In genomic region chr12:76324679-76325431, GRCm38 (mm10) we compare ENCODE assay signal across 8 mouse cellular contexts. TPM values are rescaled to one million over a fixed set of nuclear protein-coding genes. Genes with fewer than 3 reads are reported as not detected.
DNase-seq lines count a peak whose midpoint lies in the region; ATAC-seq and TF ChIP-seq lines count a peak whose summit lies in the region.

TSS of gene Akap5 (plus strand) at chr12:76324891.

- no peaks in the 10 kb centered on the region for H3K9me3 ChIP-seq in kidney, embryonic 16.5 days (ENCODE audit: low read length)
- H3K9me3 ChIP-seq in intestine, embryonic 16.5 days (ENCODE audit: control insufficient read depth, low read length), result no peaks in the 10 kb centered on the region
- H3K9me3 ChIP-seq in liver, embryonic 13.5 days (replicated peaks), result no peaks in the 10 kb centered on the region
- H3K9me3 ChIP-seq in neural tube, embryonic 11.5 days (ENCODE audit: control insufficient read depth, low read length), result no peaks in the 10 kb centered on the region

- TF ChIP-seq CTCF in cortical plate, adult 2 months (IDR thresholded peaks at IDR 0.05; ENCODE audit: extremely low read depth, insufficient read depth, low read length), result no peak
- TF ChIP-seq CTCF in testis, adult 2 months (IDR thresholded peaks at IDR 0.05; ENCODE audit: control insufficient read depth, insufficient read depth, insufficient replicate concordance, low read depth, low read length), result no peak

- no peaks in the 10 kb centered on the region for H3K27me3 ChIP-seq in kidney, embryonic 16.5 days (ENCODE audit: insufficient read depth, low read length)
- no peaks in the 10 kb centered on the region for H3K27me3 ChIP-seq in intestine, embryonic 16.5 days (replicated peaks; ENCODE audit: control insufficient read depth, insufficient read depth, low read length)
- H3K27me3 ChIP-seq in liver, embryonic 13.5 days, result peaks cover 18% of the 10 kb centered on the region
- 0 out of 2 replicates have a peak, but pooled peaks cover 3% of the 10 kb centered on the region for H3K27me3 ChIP-seq in neural tube, embryonic 11.5 days (ENCODE audit: control insufficient read depth, insufficient read depth, low read length)
- no peaks in the 10 kb centered on the region for H3K27me3 ChIP-seq in testis, adult 2 months (ENCODE audit: control insufficient read depth, insufficient read depth, low read length)

- peak; percentile 59; the same call in 1 of the 2 replicates for TF ChIP-seq POLR2A in cortical plate, adult 2 months (IDR thresholded peaks at IDR 0.05; ENCODE audit: extremely low read depth, insufficient read depth, low read length)
- no peak for TF ChIP-seq POLR2A in testis, adult 2 months (IDR thresholded peaks at IDR 0.05; ENCODE audit: control insufficient read depth, low read depth, low read length)

- peak; percentile 98 for ATAC-seq in kidney, embryonic 16.5 days (ENCODE audit: low FRiP score, low TSS enrichment)
- peak; percentile 94 for ATAC-seq in intestine, embryonic 16.5 days
- peak; percentile 80 for ATAC-seq in liver, embryonic 13.5 days (ENCODE audit: low read depth)
- peak; percentile 98 for ATAC-seq in neural tube, embryonic 11.5 days (ENCODE audit: insufficient read depth, low FRiP score, low TSS enrichment)

- no peak within 1 kb of the TSS for H3K27ac ChIP-seq in kidney, embryonic 16.5 days (ENCODE audit: low read length)
- H3K27ac ChIP-seq in cortical plate, adult 2 months (ENCODE audit: insufficient read depth, low read length), result peak within 1 kb of the TSS; percentile 85
- no peak within 1 kb of the TSS for H3K27ac ChIP-seq in intestine, embryonic 16.5 days (ENCODE audit: low read length)
- H3K27ac ChIP-seq in liver, embryonic 13.5 days, result no peak within 1 kb of the TSS
- no peak within 1 kb of the TSS for H3K27ac ChIP-seq in neural tube, embryonic 11.5 days (ENCODE audit: low read depth, low read length)
- no peak within 1 kb of the TSS for H3K27ac ChIP-seq in testis, adult 2 months (ENCODE audit: control insufficient read depth, insufficient read depth, low read depth, low read length)

- peak within 1 kb of the TSS; percentile 93 for H3K4me2 ChIP-seq in kidney, embryonic 16.5 days (replicated peaks; ENCODE audit: low read depth, low read length)
- H3K4me2 ChIP-seq in intestine, embryonic 16.5 days (ENCODE audit: low read depth, low read length), result peak within 1 kb of the TSS; percentile 97
- peak within 1 kb of the TSS; percentile 74 for H3K4me2 ChIP-seq in liver, embryonic 13.5 days
- H3K4me2 ChIP-seq in neural tube, embryonic 11.5 days (ENCODE audit: low read depth), result peak within 1 kb of the TSS; percentile 89

- H3K4me3 ChIP-seq in kidney, embryonic 16.5 days (ENCODE audit: low read length), result peak within 1 kb of the TSS; percentile 66
- peak within 1 kb of the TSS; percentile 57 for H3K4me3 ChIP-seq in cortical plate, adult 2 months (ENCODE audit: insufficient read depth, low read length)
- H3K4me3 ChIP-seq in intestine, embryonic 16.5 days (ENCODE audit: low read length), result peak within 1 kb of the TSS; percentile 61
- H3K4me3 ChIP-seq in liver, embryonic 13.5 days (replicated peaks), result peak within 1 kb of the TSS; percentile 57
- H3K4me3 ChIP-seq in neural tube, embryonic 11.5 days (ENCODE audit: low read depth, low read length), result peak within 1 kb of the TSS; percentile 58
- H3K4me3 ChIP-seq in testis, adult 2 months (ENCODE audit: control insufficient read depth, low read depth, low read length), result peak within 1 kb of the TSS; percentile 88

- WGBS in kidney, embryonic 16.5 days, result 3% methylated on average over 51 of the region's 53 CpGs
- 2% methylated on average over 53 of the region's 53 CpGs for WGBS in intestine, embryonic 16.5 days
- 4% methylated on average over 52 of the region's 53 CpGs for WGBS in liver, embryonic 13.5 days (ENCODE audit: insufficient replicate concordance)
- WGBS in neural tube, embryonic 11.5 days, result 2% methylated on average over 53 of the region's 53 CpGs

- peak within 1 kb of the TSS; percentile 72 for H3K9ac ChIP-seq in kidney, embryonic 16.5 days (replicated peaks; ENCODE audit: low read length)
- H3K9ac ChIP-seq in intestine, embryonic 16.5 days (ENCODE audit: low read depth, low read length), result peak within 1 kb of the TSS; percentile 71
- H3K9ac ChIP-seq in liver, embryonic 13.5 days, result peak within 1 kb of the TSS; percentile 59
- peak within 1 kb of the TSS; percentile 78 for H3K9ac ChIP-seq in neural tube, embryonic 11.5 days (ENCODE audit: low read length)

- H3K36me3 ChIP-seq in kidney, embryonic 16.5 days (ENCODE audit: insufficient read depth, low read length), result peaks cover 7% of the 10 kb centered on the region; the same call in 1 of the 2 replicates
- H3K36me3 ChIP-seq in intestine, embryonic 16.5 days (ENCODE audit: control insufficient read depth, insufficient read depth, low read length), result peaks cover 5% of the 10 kb centered on the region; the same call in 1 of the 2 replicates
- peaks cover 25% of the 10 kb centered on the region for H3K36me3 ChIP-seq in liver, embryonic 13.5 days
- no peaks in the 10 kb centered on the region for H3K36me3 ChIP-seq in neural tube, embryonic 11.5 days (ENCODE audit: control insufficient read depth, insufficient read depth, low read length)
- no peaks in the 10 kb centered on the region for H3K36me3 ChIP-seq in testis, adult 2 months (ENCODE audit: control insufficient read depth, insufficient read depth, low read length)

- DNase-seq in kidney, adult 11 months, result no peak
- DNase-seq in gastrocnemius, postnatal 4 days (ENCODE audit: low spot score in 2 of 2), result peak; percentile 29 to 48
- no peak for DNase-seq in liver, embryonic 13.5 days
- DNase-seq in neural tube, embryonic 11.5 days (ENCODE audit: low spot score), result peak; percentile 88

- H3K4me1 ChIP-seq in kidney, embryonic 16.5 days (ENCODE audit: insufficient read depth, low read length), result peaks cover 12% of the 10 kb centered on the region; the same call in 1 of the 2 replicates
- peaks cover 2% of the 10 kb centered on the region; the same call in 1 of the 2 replicates for H3K4me1 ChIP-seq in cortical plate, adult 2 months (ENCODE audit: control insufficient read depth, insufficient read depth, low read length)
- H3K4me1 ChIP-seq in intestine, embryonic 16.5 days (ENCODE audit: control insufficient read depth, insufficient read depth, low read length), result peaks cover 4% of the 10 kb centered on the region; the same call in 1 of the 2 replicates
- H3K4me1 ChIP-seq in liver, embryonic 13.5 days (replicated peaks), result peaks cover 19% of the 10 kb centered on the region
- no peaks in the 10 kb centered on the region for H3K4me1 ChIP-seq in neural tube, embryonic 11.5 days (ENCODE audit: control insufficient read depth, insufficient read depth, low read length)
- peaks cover 15% of the 10 kb centered on the region for H3K4me1 ChIP-seq in testis, adult 2 months (ENCODE audit: control insufficient read depth, insufficient read depth, low read length)

RNA-seq across cellular contexts. Expression of gene Akap5, which starts in this region (rescaled TPM):
- 1.4 and 1.9 TPM in 2 replicates for polyA plus RNA-seq in kidney, embryonic 16.5 days (2015; fragmentation: Nextera tagmentation; extraction: Ambion mirVana)
- 51.2 and 51.4 TPM in 2 replicates for polyA plus RNA-seq in cortical plate, adult 2 months (2012; rRNA removed)
- total RNA-seq in gastrocnemius, postnatal 4 days (2021), result 1 to 10 TPM; 1.6 to 1.7 TPM
- 2.6 and 2.8 TPM in 2 replicates for polyA plus RNA-seq in intestine, embryonic 16.5 days (2015; fragmentation: Nextera tagmentation; extraction: Ambion mirVana)
- 0.43 and 0.51 TPM in 2 replicates for polyA plus RNA-seq in liver, embryonic 13.5 days (2015; fragmentation: Nextera tagmentation; extraction: Ambion mirVana)
- polyA plus RNA-seq in neural tube, embryonic 11.5 days (2014; fragmentation: Nextera tagmentation; extraction: Ambion mirVana), result 3.9 and 4.4 TPM in 2 replicates
- polyA plus RNA-seq in testis, adult 2 months (2012; rRNA removed), result 0.16 TPM in 2 replicates

Comparison
In these comparisons a context has a peak if more than half of its experiments do, and no peak if none do; other contexts are left out.
1. Peak in ATAC-seq, H3K4me3 ChIP-seq, H3K9ac ChIP-seq and H3K4me2 ChIP-seq in liver, embryonic 13.5 days; RNA of the gene not detected or under 1 TPM.
2. DNase-seq: peak in gastrocnemius, postnatal 4 days (2 of 2) and neural tube, embryonic 11.5 days (single experiment); none in kidney, adult 11 months (single experiment) and liver, embryonic 13.5 days (single experiment).
3. Peak in every context shown above with its lines, with median percentiles within 50 percentile points of each other: ATAC-seq, H3K4me2 ChIP-seq, H3K4me3 ChIP-seq and H3K9ac ChIP-seq.